Mouse (Mus musculus) left cerebral cortex, postnatal 4 days (tissue): Measurements from ENCODE around the gene Rmdn3. TPM values are rescaled to one million over a fixed set of nuclear protein-coding genes. Genes with fewer than 3 reads are reported as not detected.

Experiments
- DNase-seq: peaks from one replicate; pipeline ENCODE4 v3.0.0-alpha.2; 2022
- intact Hi-C: fragments of 180-260 bp; cut with DNase I; formaldehyde crosslinking; loops from one replicate; pipeline ENCODE4 v1.15.1; 2025
- total RNA-seq, 2 experiments: library from RNA; stranded (reverse); gene quantifications; 2 replicates each; pipeline ENCODE4 v1.2.3; 2021

Rmdn3 gene
- total RNA-seq: 10 to 100 TPM; 38.4 to 44.5 TPM

GRCm38 (mm10) chr2:119156681-119157572 is at the start of gene Rmdn3:
Gene Rmdn3 (minus strand): TSS chr2:119157034.
- DNase-seq: peak; percentile 96
- intact Hi-C loops: no loop called here

- intact Hi-C loops: no loop called here
These were observed 47.1 kb upstream of the Rmdn3 start for GRCm38 (mm10) chr2:119203871-119204460.

GRCm38 (mm10) chr2:119202914-119203453 is 46.1 kb upstream of the Rmdn3 start:
- intact Hi-C loops: no loop called here
- DNase-seq: peak; percentile 21

More at GRCm38 (mm10) chr2:119203871-119204460, 47.1 kb upstream of the Rmdn3 start:
- no peak for DNase-seq

- intact Hi-C loops: no loop called here
- no peak for DNase-seq
These were observed 42.1 kb upstream of the Rmdn3 start for GRCm38 (mm10) chr2:119198934-119199333.

GRCm38 (mm10) chr2:119198049-119198448 is 41.2 kb upstream of the Rmdn3 start:
- no peak for DNase-seq
- intact Hi-C loops: no loop called here

GRCm38 (mm10) chr2:119197493-119197892 is 40.7 kb upstream of the Rmdn3 start:
- intact Hi-C loops: no loop called here
- no peak for DNase-seq

GRCm38 (mm10) chr2:119196316-119197108 is 39.7 kb upstream of the Rmdn3 start:
- intact Hi-C loops: no loop called here
- no peak for DNase-seq

- no peak for DNase-seq
- intact Hi-C loops: no loop called here
These were observed 37.3 kb upstream of the Rmdn3 start for GRCm38 (mm10) chr2:119194140-119194539.

GRCm38 (mm10) chr2:119190969-119191368 is 34.1 kb upstream of the Rmdn3 start:
- no peak for DNase-seq
- intact Hi-C loops: no loop called here

- intact Hi-C loops: no loop called here
- DNase-seq: peak; percentile 92
These were observed 32.3 kb upstream of the Rmdn3 start for GRCm38 (mm10) chr2:119189029-119189710.

GRCm38 (mm10) chr2:119182914-119183313 is 26.1 kb upstream of the Rmdn3 start:
- DNase-seq: no peak
- intact Hi-C loops: no loop called here

GRCm38 (mm10) chr2:119177384-119177939 is 20.6 kb upstream of the Rmdn3 start:
- no peak for DNase-seq
- intact Hi-C loops: no loop called here

- intact Hi-C loops: no loop called here
- no peak for DNase-seq
These were observed 19.9 kb upstream of the Rmdn3 start for GRCm38 (mm10) chr2:119176761-119177160.

- intact Hi-C loops: no loop called here
- DNase-seq: no peak
These were observed 18.8 kb upstream of the Rmdn3 start for GRCm38 (mm10) chr2:119175614-119176013.

GRCm38 (mm10) chr2:119174866-119175265 is 18.0 kb upstream of the Rmdn3 start:
- DNase-seq: no peak
- intact Hi-C loops: no loop called here

- DNase-seq: peak; percentile 62
- intact Hi-C loops: no loop called here
These were observed 17.3 kb upstream of the Rmdn3 start, which contains the start of gene Gm14137 for GRCm38 (mm10) chr2:119173991-119174651. Gene Gm14137 (plus strand): TSS chr2:119174509.

- intact Hi-C loops: no loop called here
- peak; percentile 70 for DNase-seq
These were observed 16.2 kb upstream of the Rmdn3 start for GRCm38 (mm10) chr2:119172862-119173576.

- intact Hi-C loops: no loop called here
- DNase-seq: no peak
These were observed 15.6 kb upstream of the Rmdn3 start for GRCm38 (mm10) chr2:119172446-119172845.

GRCm38 (mm10) chr2:119171574-119171973 is 14.7 kb upstream of the Rmdn3 start:
- intact Hi-C loops: no loop called here
- DNase-seq: no peak
